Mouse (Mus musculus): ENCODE results near the gene Iqgap2.

Iqgap2 gene

GRCm38 (mm10) chr13:95697874-95698273, 193.8 kb downstream of the Iqgap2 start:
- no peak for DNase-seq

DNA sequence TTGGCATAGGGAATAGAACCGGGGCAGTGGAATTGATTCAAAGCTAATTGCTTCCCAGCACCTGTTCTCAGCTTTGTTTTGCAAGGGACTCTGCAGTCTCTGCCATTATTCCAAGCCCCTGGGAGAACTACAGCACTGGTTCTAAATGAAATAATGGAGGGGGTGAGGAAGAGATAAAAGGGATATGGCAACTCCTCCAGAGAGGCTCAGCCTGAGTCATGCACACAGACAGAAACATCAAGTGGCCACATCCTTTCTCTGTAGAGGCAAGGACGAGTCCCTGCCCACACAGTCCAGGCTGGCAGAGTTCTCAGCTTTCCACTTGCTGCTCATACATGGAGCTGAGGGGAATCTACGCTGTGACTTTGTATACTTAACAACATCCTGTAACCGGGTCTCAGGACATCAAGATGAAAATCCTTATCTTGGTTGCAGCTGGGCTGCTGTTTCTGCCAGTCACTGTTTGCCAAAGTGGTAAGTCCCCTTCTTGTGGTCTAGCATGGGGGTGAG, 195.0 kb downstream of the Iqgap2 start, which contains the start of gene F2rl2:
TSS of gene F2rl2 (plus strand) at position 200 of the 510 bp plus-strand sequence.
- no peak for DNase-seq

GRCm38 (mm10) chr13:95696120-95696653, 195.5 kb downstream of the Iqgap2 start:
- no peak for DNase-seq

DNA sequence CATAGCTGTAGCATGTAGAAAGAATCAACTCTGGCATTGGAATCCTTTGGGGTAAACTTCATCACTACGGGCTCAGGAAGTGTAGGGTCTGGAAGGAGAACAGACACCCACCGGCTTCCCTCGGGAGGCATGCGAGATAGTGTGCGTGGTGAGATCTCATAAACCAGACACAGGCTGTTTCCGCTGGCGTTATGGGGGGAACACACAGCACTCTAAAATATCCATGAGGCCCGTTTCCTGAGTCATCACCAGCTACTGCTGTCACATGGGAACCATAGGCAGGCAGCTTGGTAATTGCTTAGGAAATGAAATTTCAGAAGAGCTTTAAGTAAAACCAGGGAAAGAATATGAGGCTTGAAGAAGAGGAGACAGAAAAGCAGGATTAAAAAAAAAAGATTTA, 199.5 kb downstream of the Iqgap2 start:
- no peak for DNase-seq

GRCm38 (mm10) chr13:95688576-95688975, 203.1 kb downstream of the Iqgap2 start:
- DNase-seq: no peak

- DNase-seq: no peak
These were observed 206.0 kb downstream of the Iqgap2 start for GRCm38 (mm10) chr13:95685736-95686135.

DNA sequence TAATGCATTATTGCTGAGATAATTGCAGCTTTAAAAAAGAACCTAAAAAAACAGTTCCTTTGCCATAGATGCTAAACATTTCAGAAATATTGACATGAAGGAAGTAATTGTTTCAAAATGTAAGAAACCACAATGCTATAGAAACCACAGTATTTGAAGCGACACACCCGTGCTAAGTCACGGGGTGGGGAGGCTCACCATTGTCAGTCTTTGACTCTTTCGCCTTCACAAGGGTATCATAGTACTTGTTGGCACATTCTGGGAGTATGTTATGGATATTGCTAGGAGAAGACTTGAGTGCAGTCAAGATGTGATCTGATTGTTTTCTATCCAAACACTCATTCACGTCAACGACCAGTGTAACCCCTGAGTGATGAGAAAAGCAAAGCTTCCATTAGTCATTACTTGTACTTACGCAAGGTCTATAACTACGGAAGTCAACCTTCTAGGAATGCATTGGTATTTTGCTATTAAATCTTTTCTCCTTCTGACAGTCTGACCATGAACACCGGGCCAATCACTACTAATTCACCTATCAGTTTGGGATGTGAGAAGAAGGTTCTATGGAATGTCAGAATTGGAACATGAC, 207.0 kb downstream of the Iqgap2 start:
- DNase-seq: no peak

DNA sequence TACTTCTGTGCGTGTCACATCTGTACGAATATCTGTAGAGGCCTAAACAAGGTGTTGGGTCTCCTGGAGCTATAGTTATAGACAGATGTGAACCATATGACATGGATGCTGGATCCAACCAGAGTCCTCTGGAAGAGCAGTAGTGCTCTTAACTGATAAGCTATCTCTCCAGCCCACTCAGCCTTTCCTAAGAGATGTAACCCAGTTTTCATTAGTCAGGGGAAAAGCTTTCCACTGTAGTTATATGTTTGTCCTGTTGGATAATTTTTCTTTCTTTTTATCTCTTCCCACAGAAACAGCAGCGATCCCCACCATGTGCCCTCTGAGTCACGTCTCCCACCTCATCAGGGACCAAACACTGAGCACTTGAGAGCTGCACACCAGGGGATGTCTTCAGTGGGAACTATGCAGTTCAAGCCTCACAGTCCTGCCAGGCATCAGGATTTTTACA, 212.2 kb downstream of the Iqgap2 start:
- no peak for DNase-seq

DNA sequence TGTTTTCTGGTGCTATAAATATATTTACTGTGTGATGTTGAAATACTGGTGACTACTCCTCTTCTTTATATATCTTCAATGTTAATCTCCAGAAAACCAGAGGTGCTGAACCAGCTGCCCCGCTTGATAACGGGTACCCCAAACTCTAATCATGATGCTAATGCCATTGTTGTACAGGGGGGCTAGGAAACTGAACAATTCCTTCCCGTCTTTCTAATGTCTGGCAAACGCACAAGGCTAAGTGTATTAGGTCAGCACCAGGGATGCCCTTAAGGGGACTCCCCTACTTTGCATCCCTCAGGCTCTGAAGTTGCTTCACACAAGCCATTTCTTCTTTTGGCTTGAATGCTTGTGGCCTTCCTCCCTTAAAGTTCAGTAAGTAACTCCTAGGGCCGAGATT, 212.6 kb downstream of the Iqgap2 start:
- DNase-seq: no peak

DNA sequence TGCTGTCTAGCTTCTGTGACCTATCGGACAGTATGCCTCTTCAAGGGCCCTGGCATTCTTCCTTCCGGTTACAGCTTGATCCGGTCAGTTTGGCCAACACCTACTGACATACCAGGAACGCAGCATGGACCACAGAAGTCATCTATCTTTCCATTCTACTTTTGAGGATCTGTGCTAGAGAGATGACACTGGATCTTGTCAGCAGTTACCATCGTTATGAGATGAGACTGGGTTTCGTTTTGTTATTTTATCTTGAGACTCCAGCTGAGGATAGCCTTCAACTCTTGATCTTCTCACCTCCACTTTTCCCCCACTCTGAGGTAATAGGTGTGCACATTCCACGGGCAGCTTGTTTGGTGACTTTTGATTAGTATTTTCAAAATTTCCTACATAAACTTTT, 219.3 kb downstream of the Iqgap2 start:
- DNase-seq: no peak

DNA sequence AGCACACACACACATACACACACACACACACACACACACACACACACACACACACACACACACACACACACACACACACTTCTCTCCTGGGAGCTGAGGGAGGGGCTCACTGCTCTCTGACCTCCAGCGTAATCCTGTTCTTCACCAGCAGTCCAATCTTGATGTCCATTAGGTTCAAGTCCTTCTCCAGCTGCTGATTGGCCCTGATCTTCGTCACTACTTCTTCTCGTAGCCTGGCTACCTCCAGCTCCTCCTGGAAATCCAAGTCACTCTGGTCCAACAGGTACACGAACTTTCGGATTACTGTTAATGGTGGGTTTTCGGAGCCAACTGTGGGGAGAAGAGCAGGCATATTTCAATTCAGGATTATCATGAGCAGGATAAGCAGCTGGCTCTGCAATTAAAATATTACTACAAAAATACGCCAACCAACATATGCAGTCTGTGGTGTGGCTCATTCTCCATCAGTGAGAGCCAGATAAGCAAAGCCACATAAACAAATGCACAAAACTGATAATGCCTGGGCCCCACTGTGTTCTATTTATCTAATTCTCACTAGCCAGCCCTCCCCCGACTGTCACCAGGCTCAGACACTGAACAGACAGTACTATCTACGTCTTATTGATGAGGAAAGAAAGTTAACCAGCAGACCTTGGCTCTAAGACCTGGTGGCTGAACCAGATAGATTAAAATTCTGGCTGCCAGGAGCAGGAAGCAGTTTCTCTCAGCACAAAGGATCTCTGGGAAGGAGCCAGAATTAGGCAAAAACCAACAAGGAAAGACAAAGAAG, 220.4 kb downstream of the Iqgap2 start:
- no peak for DNase-seq

DNA sequence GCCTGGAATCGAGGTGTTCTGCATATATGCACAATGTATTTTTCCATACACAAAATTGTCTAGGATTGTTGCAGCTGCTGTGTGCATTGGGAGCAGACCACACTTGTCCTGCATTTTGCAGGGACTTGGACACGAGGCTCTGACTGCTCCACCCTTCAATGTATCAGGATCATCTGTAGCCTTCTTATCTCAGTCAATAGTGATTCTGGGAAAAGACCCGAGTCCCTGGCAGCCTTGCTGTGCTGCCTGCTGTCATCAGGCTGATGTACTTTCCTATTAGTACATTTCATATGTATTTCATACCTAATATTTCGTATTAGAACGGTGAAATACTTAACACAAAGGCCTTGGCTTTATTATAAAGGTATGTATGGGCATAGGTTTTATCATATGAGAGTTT, 221.2 kb downstream of the Iqgap2 start:
- no peak for DNase-seq

DNA sequence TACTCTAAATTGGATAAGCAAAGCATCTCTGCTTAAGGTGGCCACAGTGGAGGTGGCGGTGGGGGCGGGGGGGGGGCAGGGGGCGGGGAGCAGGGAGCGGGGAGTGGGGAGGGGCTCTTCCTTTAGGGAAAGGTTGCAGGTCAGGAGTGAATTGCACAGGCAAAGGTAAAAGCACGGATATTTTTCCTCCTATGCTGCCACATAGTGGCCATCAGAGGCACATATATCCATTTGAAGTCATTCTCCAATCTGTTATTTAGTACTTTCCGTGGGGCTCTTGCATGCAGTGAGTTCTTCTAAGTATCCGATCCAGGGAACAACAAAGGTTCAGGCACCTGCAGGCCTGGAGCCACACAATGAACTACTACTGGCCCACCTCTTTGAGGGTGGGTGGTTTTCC, 224.5 kb downstream of the Iqgap2 start:
- no peak for DNase-seq

DNA sequence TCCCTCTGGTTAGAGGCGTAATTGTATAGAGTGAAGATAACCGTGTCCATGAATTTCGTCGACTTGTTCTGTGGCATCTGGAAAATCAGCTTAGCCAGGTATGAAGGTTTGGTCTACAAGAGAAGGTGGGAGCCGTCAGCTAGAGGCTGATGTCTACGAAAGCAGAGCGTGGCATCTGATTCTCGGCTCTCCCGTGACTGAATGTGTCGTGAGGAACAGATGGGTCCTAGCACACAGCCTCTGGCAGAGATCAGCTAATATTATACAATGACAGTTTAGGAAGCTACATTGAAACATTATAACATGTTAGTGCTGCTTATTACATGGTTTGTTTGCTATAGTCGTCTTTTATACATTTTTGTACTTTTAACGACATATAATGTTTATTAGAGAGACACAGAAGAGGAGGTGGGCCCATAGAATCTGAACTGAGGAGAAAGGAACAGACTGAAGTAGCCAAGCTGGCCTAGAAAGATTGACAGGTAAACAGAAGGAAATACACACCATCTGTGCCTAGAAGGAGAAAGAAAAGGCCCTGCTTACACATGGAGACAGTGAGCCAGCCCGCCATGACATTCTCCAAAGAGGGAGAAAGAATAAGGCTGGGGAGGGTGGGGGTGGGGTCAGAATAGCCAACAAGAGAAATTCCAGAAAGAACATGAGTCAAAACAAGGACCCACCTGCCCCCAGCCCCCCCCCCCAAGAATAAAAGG, 225.9 kb downstream of the Iqgap2 start:
- no peak for DNase-seq

- no peak for DNase-seq
These were observed 227.9 kb downstream of the Iqgap2 start for GRCm38 (mm10) chr13:95663834-95664233.

DNA sequence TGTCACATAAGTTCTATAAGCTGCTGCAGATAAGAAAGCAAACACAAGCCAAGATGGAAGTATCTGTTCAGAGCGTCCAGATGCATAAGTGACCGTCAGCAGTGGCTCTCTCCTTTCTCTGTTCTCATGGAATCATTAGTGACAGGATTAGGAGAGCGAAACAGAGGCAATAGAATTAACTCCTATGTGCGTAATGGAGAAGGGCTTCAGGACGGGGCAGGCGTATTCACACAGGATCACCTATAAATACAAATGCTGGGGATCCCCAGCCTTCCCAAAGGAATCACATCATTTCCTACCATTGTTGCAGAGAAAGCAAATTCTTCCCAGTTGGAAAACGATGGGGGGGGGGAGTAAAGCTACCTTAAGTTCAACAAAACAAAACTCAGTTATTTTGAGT, 232.3 kb downstream of the Iqgap2 start:
- DNase-seq: no peak

- no peak for DNase-seq
These were observed 234.6 kb downstream of the Iqgap2 start for GRCm38 (mm10) chr13:95657171-95657570.

DNA sequence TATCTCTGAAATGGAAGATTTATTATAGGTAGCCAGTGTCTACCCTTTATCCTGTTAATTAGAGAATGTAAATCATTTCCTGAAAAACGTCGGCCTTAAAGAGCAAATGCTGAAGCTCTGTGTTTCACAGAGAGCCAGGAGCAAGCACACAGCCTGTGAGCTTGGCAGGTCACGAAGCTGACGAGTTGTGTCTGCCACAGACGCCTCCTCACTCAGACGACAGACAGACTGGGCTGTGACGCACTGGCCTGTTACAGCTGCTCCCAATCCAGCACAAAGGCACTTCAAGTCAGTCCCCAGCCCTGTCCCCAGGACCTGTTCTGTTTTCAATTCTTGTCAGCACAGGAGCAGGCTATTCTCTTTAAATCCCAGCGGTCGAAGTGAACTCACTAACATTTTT, 236.4 kb downstream of the Iqgap2 start:
- DNase-seq: peak; percentile 34

GRCm38 (mm10) chr13:95653696-95654095, 238.0 kb downstream of the Iqgap2 start:
- DNase-seq: no peak

GRCm38 (mm10) chr13:95651870-95652668, 239.7 kb downstream of the Iqgap2 start:
- DNase-seq: no peak

DNA sequence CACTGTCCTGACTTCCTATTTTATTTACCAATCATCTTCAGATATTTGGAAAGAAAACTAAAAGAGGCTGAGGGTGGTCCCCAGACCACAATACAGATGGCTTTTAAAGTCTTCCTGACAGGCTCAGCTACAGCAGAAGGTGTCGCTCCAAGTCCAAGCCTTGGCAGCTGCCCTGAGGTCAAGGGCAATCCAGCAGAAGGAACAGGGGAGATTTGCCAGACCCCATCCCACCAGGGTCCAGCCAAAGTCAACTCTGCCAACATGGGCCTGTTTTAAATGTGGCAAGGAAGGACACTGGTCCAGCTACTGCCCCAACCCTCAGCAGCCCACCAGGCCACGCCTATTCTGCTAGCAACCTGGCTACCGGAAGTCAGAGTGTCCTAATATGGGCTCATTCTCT, 241.8 kb downstream of the Iqgap2 start:
- no peak for DNase-seq

GRCm38 (mm10) chr13:95647248-95647647, 244.5 kb downstream of the Iqgap2 start:
- DNase-seq: no peak

Measured in kidney, adult 18-20 months (tissue).